Mouse (Mus musculus): Measurements from ENCODE around the gene Ms4a4c. TPM values are rescaled to one million over a fixed set of nuclear protein-coding genes. Genes with fewer than 3 reads are reported as not detected.

Ms4a4c gene
- polyA plus RNA-seq, 1 experiment from 2014 or later = 1.4 TPM

- ATAC-seq (ENCODE audit: insufficient number of reproducible peaks, insufficient read depth, low FRiP score, low read depth) = no peak
- H3K9ac ChIP-seq (ENCODE audit: low read length) = no peak overlapping the region
Observed at GRCm38 (mm10) chr19:11387109-11387508, 17.5 kb upstream of the Ms4a4c start.

GRCm38 (mm10) chr19:11387685-11388084 is 16.9 kb upstream of the Ms4a4c start:
- no peak overlapping the region for H3K4me3 ChIP-seq (ENCODE audit: control insufficient read depth in 1 of 2, insufficient read depth in 1 of 2, low read depth in 1 of 2, low read length in 2 of 2)
- WGBS = 61% methylated on average over 4 of the region's 4 CpGs
- no peak overlapping the region for H3K27ac ChIP-seq (replicated peaks in 1 of 2; ENCODE audit: control insufficient read depth in 1 of 2, insufficient read depth in 1 of 2, low read depth in 2 of 2, low read length in 2 of 2)
- no peak overlapping the region for H3K4me2 ChIP-seq (ENCODE audit: low read length)
- no peak overlapping the region for H3K9ac ChIP-seq (ENCODE audit: low read length)
- no peaks in the 10 kb centered on the region for H3K9me3 ChIP-seq (ENCODE audit: control insufficient read depth, low read length)
- no peaks in the 10 kb centered on the region for H3K36me3 ChIP-seq (ENCODE audit: control insufficient read depth, insufficient read depth, low read length)
- ATAC-seq (ENCODE audit: insufficient number of reproducible peaks, insufficient read depth, low FRiP score, low read depth) = no peak
- no peaks in the 10 kb centered on the region for H3K4me1 ChIP-seq (ENCODE audit: control insufficient read depth in 2 of 2, insufficient read depth in 2 of 2, low read length in 2 of 2)
- H3K27me3 ChIP-seq (ENCODE audit: control insufficient read depth, insufficient read depth, low read length) = no peaks in the 10 kb centered on the region

More at GRCm38 (mm10) chr19:11387109-11387508, 17.5 kb upstream of the Ms4a4c start:
- no peaks in the 10 kb centered on the region for H3K9me3 ChIP-seq (ENCODE audit: control insufficient read depth, low read length)
- no peaks in the 10 kb centered on the region for H3K36me3 ChIP-seq (ENCODE audit: control insufficient read depth, insufficient read depth, low read length)
- no peaks in the 10 kb centered on the region for H3K4me1 ChIP-seq (ENCODE audit: control insufficient read depth in 2 of 2, insufficient read depth in 2 of 2, low read length in 2 of 2)
- WGBS = 72% methylated on average over 2 of the region's 2 CpGs
- H3K4me3 ChIP-seq (ENCODE audit: control insufficient read depth in 1 of 2, insufficient read depth in 1 of 2, low read depth in 1 of 2, low read length in 2 of 2) = no peak overlapping the region
- H3K27ac ChIP-seq (replicated peaks in 1 of 2; ENCODE audit: control insufficient read depth in 1 of 2, insufficient read depth in 1 of 2, low read depth in 2 of 2, low read length in 2 of 2) = no peak overlapping the region
- no peaks in the 10 kb centered on the region for H3K27me3 ChIP-seq (ENCODE audit: control insufficient read depth, insufficient read depth, low read length)
- H3K4me2 ChIP-seq (ENCODE audit: low read length) = no peak overlapping the region

GRCm38 (mm10) chr19:11388949-11389348 is 15.6 kb upstream of the Ms4a4c start:
- no peak for ATAC-seq (ENCODE audit: insufficient number of reproducible peaks, insufficient read depth, low FRiP score, low read depth)
- H3K36me3 ChIP-seq (ENCODE audit: control insufficient read depth, insufficient read depth, low read length) = no peaks in the 10 kb centered on the region
- WGBS = 67% methylated on average over 2 of the region's 2 CpGs

GRCm38 (mm10) chr19:11395769-11396168 is 8.8 kb upstream of the Ms4a4c start:
- Histone ChIP-seq H3K27ac (replicated peaks in 1 of 2; ENCODE audit: control insufficient read depth in 1 of 2, insufficient read depth in 1 of 2, low read depth in 2 of 2, low read length in 2 of 2) (no peak overlapping the region), H3K36me3 (ENCODE audit: control insufficient read depth, insufficient read depth, low read length) (no peaks in the 10 kb centered on the region), H3K9me3 (ENCODE audit: control insufficient read depth, low read length) (no peaks in the 10 kb centered on the region), H3K4me3 (ENCODE audit: control insufficient read depth in 1 of 2, insufficient read depth in 1 of 2, low read depth in 1 of 2, low read length in 2 of 2) (no peak overlapping the region), H3K4me2 (ENCODE audit: low read length) (no peak overlapping the region), H3K9ac (ENCODE audit: low read length) (no peak overlapping the region), H3K4me1 (ENCODE audit: control insufficient read depth in 2 of 2, insufficient read depth in 2 of 2, low read length in 2 of 2) (no peaks in the 10 kb centered on the region), H3K27me3 (ENCODE audit: control insufficient read depth, insufficient read depth, low read length) (no peaks in the 10 kb centered on the region)
- ATAC-seq (ENCODE audit: insufficient number of reproducible peaks, insufficient read depth, low FRiP score, low read depth) = no peak

More at GRCm38 (mm10) chr19:11388949-11389348, 15.6 kb upstream of the Ms4a4c start:
- no peaks in the 10 kb centered on the region for H3K9me3 ChIP-seq (ENCODE audit: control insufficient read depth, low read length)
- H3K4me3 ChIP-seq (ENCODE audit: control insufficient read depth in 1 of 2, insufficient read depth in 1 of 2, low read depth in 1 of 2, low read length in 2 of 2) = no peak overlapping the region
- no peak overlapping the region for H3K9ac ChIP-seq (ENCODE audit: low read length)
- no peaks in the 10 kb centered on the region for H3K27me3 ChIP-seq (ENCODE audit: control insufficient read depth, insufficient read depth, low read length)
- H3K4me1 ChIP-seq (ENCODE audit: control insufficient read depth in 2 of 2, insufficient read depth in 2 of 2, low read length in 2 of 2) = no peaks in the 10 kb centered on the region
- no peak overlapping the region for H3K4me2 ChIP-seq (ENCODE audit: low read length)
- no peak overlapping the region for H3K27ac ChIP-seq (replicated peaks in 1 of 2; ENCODE audit: control insufficient read depth in 1 of 2, insufficient read depth in 1 of 2, low read depth in 2 of 2, low read length in 2 of 2)

GRCm38 (mm10) chr19:11407428-11407827 is 2.9 kb downstream of the Ms4a4c start:
- no peaks in the 10 kb centered on the region for H3K9me3 ChIP-seq (ENCODE audit: control insufficient read depth, low read length)
- no peak overlapping the region for H3K9ac ChIP-seq (ENCODE audit: low read length)
- no peaks in the 10 kb centered on the region for H3K36me3 ChIP-seq (ENCODE audit: control insufficient read depth, insufficient read depth, low read length)
- H3K27me3 ChIP-seq (ENCODE audit: control insufficient read depth, insufficient read depth, low read length) = no peaks in the 10 kb centered on the region
- H3K4me2 ChIP-seq (ENCODE audit: low read length) = no peak overlapping the region
- no peak overlapping the region for H3K27ac ChIP-seq (replicated peaks in 1 of 2; ENCODE audit: control insufficient read depth in 1 of 2, insufficient read depth in 1 of 2, low read depth in 2 of 2, low read length in 2 of 2)
- ATAC-seq (ENCODE audit: insufficient number of reproducible peaks, insufficient read depth, low FRiP score, low read depth) = no peak
- no peak overlapping the region for H3K4me3 ChIP-seq (ENCODE audit: control insufficient read depth in 1 of 2, insufficient read depth in 1 of 2, low read depth in 1 of 2, low read length in 2 of 2)
- H3K4me1 ChIP-seq (ENCODE audit: control insufficient read depth in 2 of 2, insufficient read depth in 2 of 2, low read length in 2 of 2) = no peaks in the 10 kb centered on the region

- H3K27ac ChIP-seq (replicated peaks in 1 of 2; ENCODE audit: control insufficient read depth in 1 of 2, insufficient read depth in 1 of 2, low read depth in 2 of 2, low read length in 2 of 2) = no peak overlapping the region
- ATAC-seq (ENCODE audit: insufficient number of reproducible peaks, insufficient read depth, low FRiP score, low read depth) = no peak
- H3K9ac ChIP-seq (ENCODE audit: low read length) = no peak overlapping the region
- 68% methylated on average over 1 of the region's 1 CpGs for WGBS
- no peaks in the 10 kb centered on the region for H3K4me1 ChIP-seq (ENCODE audit: control insufficient read depth in 2 of 2, insufficient read depth in 2 of 2, low read length in 2 of 2)
- H3K9me3 ChIP-seq (ENCODE audit: control insufficient read depth, low read length) = no peaks in the 10 kb centered on the region
- H3K4me3 ChIP-seq (ENCODE audit: control insufficient read depth in 1 of 2, insufficient read depth in 1 of 2, low read depth in 1 of 2, low read length in 2 of 2) = no peak overlapping the region
- H3K36me3 ChIP-seq (ENCODE audit: control insufficient read depth, insufficient read depth, low read length) = no peaks in the 10 kb centered on the region
- H3K4me2 ChIP-seq (ENCODE audit: low read length) = no peak overlapping the region
- H3K27me3 ChIP-seq (ENCODE audit: control insufficient read depth, insufficient read depth, low read length) = no peaks in the 10 kb centered on the region
Observed at GRCm38 (mm10) chr19:11408591-11408990, 4.0 kb downstream of the Ms4a4c start.

GRCm38 (mm10) chr19:11411640-11412039 is 7.1 kb downstream of the Ms4a4c start:
- Histone ChIP-seq H3K4me1 (ENCODE audit: control insufficient read depth in 2 of 2, insufficient read depth in 2 of 2, low read length in 2 of 2) (no peaks in the 10 kb centered on the region), H3K27ac (replicated peaks in 1 of 2; ENCODE audit: control insufficient read depth in 1 of 2, insufficient read depth in 1 of 2, low read depth in 2 of 2, low read length in 2 of 2) (no peak overlapping the region), H3K36me3 (ENCODE audit: control insufficient read depth, insufficient read depth, low read length) (no peaks in the 10 kb centered on the region), H3K27me3 (ENCODE audit: control insufficient read depth, insufficient read depth, low read length) (no peaks in the 10 kb centered on the region), H3K4me3 (ENCODE audit: control insufficient read depth in 1 of 2, insufficient read depth in 1 of 2, low read depth in 1 of 2, low read length in 2 of 2) (no peak overlapping the region), H3K4me2 (ENCODE audit: low read length) (no peak overlapping the region), H3K9ac (ENCODE audit: low read length) (no peak overlapping the region), H3K9me3 (ENCODE audit: control insufficient read depth, low read length) (no peaks in the 10 kb centered on the region)
- 54% methylated on average over 1 of the region's 1 CpGs for WGBS
- ATAC-seq (ENCODE audit: insufficient number of reproducible peaks, insufficient read depth, low FRiP score, low read depth) = no peak

GRCm38 (mm10) chr19:11414084-11414483 is 9.5 kb downstream of the Ms4a4c start:
- H3K9ac ChIP-seq (ENCODE audit: low read length) = no peak overlapping the region
- H3K4me3 ChIP-seq (ENCODE audit: control insufficient read depth in 1 of 2, insufficient read depth in 1 of 2, low read depth in 1 of 2, low read length in 2 of 2) = no peak overlapping the region
- H3K27me3 ChIP-seq (ENCODE audit: control insufficient read depth, insufficient read depth, low read length) = no peaks in the 10 kb centered on the region
- no peak for ATAC-seq (ENCODE audit: insufficient number of reproducible peaks, insufficient read depth, low FRiP score, low read depth)
- no peaks in the 10 kb centered on the region for H3K36me3 ChIP-seq (ENCODE audit: control insufficient read depth, insufficient read depth, low read length)
- no peaks in the 10 kb centered on the region for H3K9me3 ChIP-seq (ENCODE audit: control insufficient read depth, low read length)
- no peaks in the 10 kb centered on the region for H3K4me1 ChIP-seq (ENCODE audit: control insufficient read depth in 2 of 2, insufficient read depth in 2 of 2, low read length in 2 of 2)
- no peak overlapping the region for H3K27ac ChIP-seq (replicated peaks in 1 of 2; ENCODE audit: control insufficient read depth in 1 of 2, insufficient read depth in 1 of 2, low read depth in 2 of 2, low read length in 2 of 2)
- 81% methylated on average over 1 of the region's 1 CpGs for WGBS
- no peak overlapping the region for H3K4me2 ChIP-seq (ENCODE audit: low read length)

Measured in heart, embryonic 14.5 days (tissue).